Mouse (Mus musculus): Measurements from ENCODE around the gene Anks4b. TPM values are rescaled to one million over a fixed set of nuclear protein-coding genes. Genes with fewer than 3 reads are reported as not detected.
A peak's percentile ranks its signal among the peaks of the same experiment; 100 is the strongest.

Anks4b gene
- polyA plus RNA-seq, 1 experiment from 2014 or later = 15.9 TPM

- no peak for ATAC-seq
- no peaks in the 10 kb centered on the region for H3K9me3 ChIP-seq (ENCODE audit: control insufficient read depth, low read length)
- no peak overlapping the region for H3K4me2 ChIP-seq (ENCODE audit: low read depth, low read length)
- H3K27me3 ChIP-seq (replicated peaks; ENCODE audit: control insufficient read depth, insufficient read depth, low read length) = no peaks in the 10 kb centered on the region
- no peak overlapping the region for H3K27ac ChIP-seq (ENCODE audit: low read length)
- no peaks in the 10 kb centered on the region for H3K36me3 ChIP-seq (ENCODE audit: control insufficient read depth, insufficient read depth, low read length)
- no peak overlapping the region for H3K4me3 ChIP-seq (ENCODE audit: low read length)
- H3K9ac ChIP-seq (ENCODE audit: low read depth, low read length) = no peak overlapping the region
- no peaks in the 10 kb centered on the region; the same call in 1 of the 2 replicates for H3K4me1 ChIP-seq (ENCODE audit: control insufficient read depth, insufficient read depth, low read length)
- WGBS = 91% methylated on average over 4 of the region's 4 CpGs
Measured at GRCm38 (mm10) chr7:120181401-120182230, 8.0 kb downstream of the Anks4b start.

DNA sequence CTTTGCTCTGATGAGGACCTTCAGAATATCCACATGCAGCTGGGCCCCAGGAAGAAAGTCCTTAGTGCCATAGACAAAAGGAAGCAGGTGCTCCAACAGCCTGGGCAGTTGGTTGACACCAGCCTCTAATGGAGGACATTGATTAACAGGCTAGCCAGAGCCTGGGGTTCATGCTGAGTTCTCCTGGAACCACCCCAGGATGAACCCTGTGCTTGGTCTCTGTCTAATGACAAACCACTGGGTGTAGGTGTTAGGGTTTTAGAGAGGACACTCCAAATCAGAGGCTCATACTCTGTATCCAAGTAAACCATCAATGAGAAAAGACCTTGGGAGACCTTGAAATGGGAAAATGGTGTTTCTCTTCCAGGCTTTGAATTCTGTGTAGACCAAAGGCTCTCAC is 9.2 kb downstream of the Anks4b start:
- no peaks in the 10 kb centered on the region for H3K9me3 ChIP-seq (ENCODE audit: control insufficient read depth, low read length)
- no peak overlapping the region for H3K9ac ChIP-seq (ENCODE audit: low read depth, low read length)
- no peaks in the 10 kb centered on the region; the same call in 1 of the 2 replicates for H3K4me1 ChIP-seq (ENCODE audit: control insufficient read depth, insufficient read depth, low read length)
- H3K4me2 ChIP-seq (ENCODE audit: low read depth, low read length) = no peak overlapping the region
- H3K36me3 ChIP-seq (ENCODE audit: control insufficient read depth, insufficient read depth, low read length) = no peaks in the 10 kb centered on the region
- no peaks in the 10 kb centered on the region for H3K27me3 ChIP-seq (replicated peaks; ENCODE audit: control insufficient read depth, insufficient read depth, low read length)
- no peak overlapping the region for H3K4me3 ChIP-seq (ENCODE audit: low read length)
- no peak overlapping the region for H3K27ac ChIP-seq (ENCODE audit: low read length)
- ATAC-seq = no peak

DNA sequence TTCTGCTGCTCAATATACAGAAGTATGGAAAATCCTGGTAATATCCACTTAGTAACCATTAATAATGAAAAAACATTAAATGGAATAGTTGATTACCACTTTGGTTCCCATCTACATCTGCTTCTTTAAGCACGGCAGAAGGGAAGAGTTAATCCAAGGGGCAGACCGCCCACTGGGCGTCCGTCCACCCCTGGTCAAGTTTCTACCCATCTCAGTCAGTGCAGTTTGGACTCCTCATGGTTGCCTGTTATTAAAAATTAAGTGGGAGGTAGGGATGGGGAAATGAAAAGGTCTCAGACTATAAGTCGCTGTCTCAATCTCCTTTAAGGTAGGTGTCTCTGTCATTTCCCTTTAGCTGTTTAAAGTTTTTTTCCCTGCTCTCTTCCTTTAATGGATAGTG is 15.3 kb downstream of the Anks4b start:
- H3K27me3 ChIP-seq (replicated peaks; ENCODE audit: control insufficient read depth, insufficient read depth, low read length) = no peaks in the 10 kb centered on the region
- H3K4me3 ChIP-seq (ENCODE audit: low read length) = no peak overlapping the region
- H3K4me2 ChIP-seq (ENCODE audit: low read depth, low read length) = no peak overlapping the region
- WGBS = 86% methylated on average over 5 of the region's 5 CpGs
- H3K36me3 ChIP-seq (ENCODE audit: control insufficient read depth, insufficient read depth, low read length) = no peaks in the 10 kb centered on the region
- H3K4me1 ChIP-seq (ENCODE audit: control insufficient read depth, insufficient read depth, low read length) = peaks cover 9% of the 10 kb centered on the region
- ATAC-seq = peak; percentile 21; the same call in 1 of the 2 replicates
- no peak overlapping the region for H3K9ac ChIP-seq (ENCODE audit: low read depth, low read length)
- no peaks in the 10 kb centered on the region for H3K9me3 ChIP-seq (ENCODE audit: control insufficient read depth, low read length)
- H3K27ac ChIP-seq (ENCODE audit: low read length) = peak overlapping the region; percentile 73

- H3K36me3 ChIP-seq (ENCODE audit: control insufficient read depth, insufficient read depth, low read length) = no peaks in the 10 kb centered on the region
- peak overlapping the region; percentile 51 for H3K27ac ChIP-seq (ENCODE audit: low read length)
- H3K4me1 ChIP-seq (ENCODE audit: control insufficient read depth, insufficient read depth, low read length) = peaks cover 9% of the 10 kb centered on the region
- 50% methylated on average over 8 of the region's 8 CpGs for WGBS
- no peaks in the 10 kb centered on the region for H3K9me3 ChIP-seq (ENCODE audit: control insufficient read depth, low read length)
- no peak overlapping the region for H3K9ac ChIP-seq (ENCODE audit: low read depth, low read length)
- no peak overlapping the region for H3K4me2 ChIP-seq (ENCODE audit: low read depth, low read length)
- no peaks in the 10 kb centered on the region for H3K27me3 ChIP-seq (replicated peaks; ENCODE audit: control insufficient read depth, insufficient read depth, low read length)
- peak; percentile 96 for ATAC-seq
- no peak overlapping the region for H3K4me3 ChIP-seq (ENCODE audit: low read length)
Measured at GRCm38 (mm10) chr7:120189369-120190149, 15.9 kb downstream of the Anks4b start.

DNA sequence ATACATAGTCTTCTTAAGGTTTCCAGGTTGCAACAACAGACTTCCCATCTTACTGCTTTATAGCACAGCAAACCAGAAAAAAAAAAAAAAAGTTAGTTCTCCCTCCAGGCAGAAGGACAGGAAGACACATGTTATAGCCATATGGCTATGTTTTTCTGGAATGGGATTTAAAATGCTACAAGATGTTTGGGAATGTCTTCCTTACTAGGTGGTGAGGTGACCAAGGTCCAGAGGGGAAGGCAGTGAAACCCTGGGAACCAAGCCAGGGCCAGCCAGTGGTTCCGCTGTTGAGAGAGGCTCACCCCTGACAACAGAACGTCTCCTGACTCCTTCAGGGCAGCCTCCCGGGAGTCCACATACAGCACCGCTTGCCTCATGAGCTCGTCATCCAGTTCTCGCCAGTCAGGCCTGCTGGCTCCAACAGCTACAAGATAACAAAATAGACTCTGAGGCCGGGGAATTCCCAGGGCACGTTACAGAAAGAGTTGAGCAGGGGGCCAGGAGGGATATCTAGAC is 16.6 kb downstream of the Anks4b start:
- no peaks in the 10 kb centered on the region for H3K36me3 ChIP-seq (ENCODE audit: control insufficient read depth, insufficient read depth, low read length)
- no peak overlapping the region for H3K4me2 ChIP-seq (ENCODE audit: low read depth, low read length)
- WGBS = 40% methylated on average over 8 of the region's 8 CpGs
- H3K4me1 ChIP-seq (ENCODE audit: control insufficient read depth, insufficient read depth, low read length) = peaks cover 9% of the 10 kb centered on the region
- H3K9me3 ChIP-seq (ENCODE audit: control insufficient read depth, low read length) = no peaks in the 10 kb centered on the region
- H3K4me3 ChIP-seq (ENCODE audit: low read length) = no peak overlapping the region
- no peaks in the 10 kb centered on the region for H3K27me3 ChIP-seq (replicated peaks; ENCODE audit: control insufficient read depth, insufficient read depth, low read length)
- peak overlapping the region; percentile 51 for H3K27ac ChIP-seq (ENCODE audit: low read length)
- H3K9ac ChIP-seq (ENCODE audit: low read depth, low read length) = no peak overlapping the region
- ATAC-seq = peak; percentile 53

GRCm38 (mm10) chr7:120192207-120192606 is 18.5 kb downstream of the Anks4b start:
- WGBS = 24% methylated on average over 3 of the region's 3 CpGs
- Histone ChIP-seq H3K9me3 (ENCODE audit: control insufficient read depth, low read length) (no peaks in the 10 kb centered on the region), H3K4me3 (ENCODE audit: low read length) (no peak overlapping the region), H3K4me1 (ENCODE audit: control insufficient read depth, insufficient read depth, low read length) (peaks cover 9% of the 10 kb centered on the region), H3K27me3 (replicated peaks; ENCODE audit: control insufficient read depth, insufficient read depth, low read length) (no peaks in the 10 kb centered on the region), H3K9ac (ENCODE audit: low read depth, low read length) (no peak overlapping the region), H3K27ac (ENCODE audit: low read length) (no peak overlapping the region), H3K4me2 (ENCODE audit: low read depth, low read length) (no peak overlapping the region), H3K36me3 (ENCODE audit: control insufficient read depth, insufficient read depth, low read length) (no peaks in the 10 kb centered on the region)
- no peak for ATAC-seq

- no peak overlapping the region for H3K4me2 ChIP-seq (ENCODE audit: low read depth, low read length)
- no peak overlapping the region for H3K9ac ChIP-seq (ENCODE audit: low read depth, low read length)
- no peak overlapping the region for H3K4me3 ChIP-seq (ENCODE audit: low read length)
- no peak for ATAC-seq
- 64% methylated on average over 6 of the region's 6 CpGs for WGBS
- H3K27me3 ChIP-seq (replicated peaks; ENCODE audit: control insufficient read depth, insufficient read depth, low read length) = no peaks in the 10 kb centered on the region
- no peaks in the 10 kb centered on the region for H3K36me3 ChIP-seq (ENCODE audit: control insufficient read depth, insufficient read depth, low read length)
- no peaks in the 10 kb centered on the region for H3K9me3 ChIP-seq (ENCODE audit: control insufficient read depth, low read length)
- H3K27ac ChIP-seq (ENCODE audit: low read length) = no peak overlapping the region
- H3K4me1 ChIP-seq (ENCODE audit: control insufficient read depth, insufficient read depth, low read length) = peaks cover 9% of the 10 kb centered on the region
Measured at GRCm38 (mm10) chr7:120192816-120193215, 19.2 kb downstream of the Anks4b start.

DNA sequence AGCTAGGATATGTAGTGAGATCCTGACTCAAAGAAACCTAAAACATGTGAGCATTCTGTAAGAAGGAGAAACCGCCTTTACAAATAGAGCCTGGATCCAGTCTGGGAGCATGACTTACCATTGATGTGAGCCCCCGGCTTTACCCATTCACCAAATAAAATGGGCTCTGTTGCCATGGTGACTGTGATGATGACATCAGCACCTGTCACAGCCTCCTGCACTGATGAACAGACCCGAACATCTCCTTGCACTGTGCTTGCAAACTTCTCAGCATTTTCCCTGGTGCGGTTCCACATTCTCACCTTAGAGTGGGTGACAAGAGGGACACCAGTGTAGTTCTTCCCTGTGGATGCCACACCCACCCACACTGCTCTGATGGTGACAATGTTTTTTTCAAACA is 21.5 kb downstream of the Anks4b start:
- ATAC-seq = no peak
- H3K36me3 ChIP-seq (ENCODE audit: control insufficient read depth, insufficient read depth, low read length) = no peaks in the 10 kb centered on the region
- H3K9ac ChIP-seq (ENCODE audit: low read depth, low read length) = no peak overlapping the region
- H3K9me3 ChIP-seq (ENCODE audit: control insufficient read depth, low read length) = no peaks in the 10 kb centered on the region
- WGBS = 75% methylated on average over 4 of the region's 4 CpGs
- peaks cover 4% of the 10 kb centered on the region for H3K27me3 ChIP-seq (replicated peaks; ENCODE audit: control insufficient read depth, insufficient read depth, low read length)
- peaks cover 5% of the 10 kb centered on the region for H3K4me1 ChIP-seq (ENCODE audit: control insufficient read depth, insufficient read depth, low read length)
- H3K4me3 ChIP-seq (ENCODE audit: low read length) = no peak overlapping the region
- no peak overlapping the region for H3K4me2 ChIP-seq (ENCODE audit: low read depth, low read length)
- H3K27ac ChIP-seq (ENCODE audit: low read length) = no peak overlapping the region

GRCm38 (mm10) chr7:120201231-120201744 is 27.6 kb downstream of the Anks4b start:
- ATAC-seq = no peak
- Histone ChIP-seq H3K9ac (ENCODE audit: low read depth, low read length) (peak overlapping the region; percentile 15), H3K4me2 (ENCODE audit: low read depth, low read length) (peak overlapping the region; percentile 43), H3K9me3 (ENCODE audit: control insufficient read depth, low read length) (no peaks in the 10 kb centered on the region), H3K27ac (ENCODE audit: low read length) (no peak overlapping the region), H3K36me3 (ENCODE audit: control insufficient read depth, insufficient read depth, low read length) (no peaks in the 10 kb centered on the region), H3K4me1 (ENCODE audit: control insufficient read depth, insufficient read depth, low read length) (peaks cover 9% of the 10 kb centered on the region), H3K27me3 (replicated peaks; ENCODE audit: control insufficient read depth, insufficient read depth, low read length) (peaks cover 19% of the 10 kb centered on the region), H3K4me3 (ENCODE audit: low read length) (peak overlapping the region; percentile 24)
- WGBS = 6% methylated on average over 14 of the region's 14 CpGs
